Mouse (Mus musculus): ENCODE data around the gene Egr2.

Egr2 gene

DNA sequence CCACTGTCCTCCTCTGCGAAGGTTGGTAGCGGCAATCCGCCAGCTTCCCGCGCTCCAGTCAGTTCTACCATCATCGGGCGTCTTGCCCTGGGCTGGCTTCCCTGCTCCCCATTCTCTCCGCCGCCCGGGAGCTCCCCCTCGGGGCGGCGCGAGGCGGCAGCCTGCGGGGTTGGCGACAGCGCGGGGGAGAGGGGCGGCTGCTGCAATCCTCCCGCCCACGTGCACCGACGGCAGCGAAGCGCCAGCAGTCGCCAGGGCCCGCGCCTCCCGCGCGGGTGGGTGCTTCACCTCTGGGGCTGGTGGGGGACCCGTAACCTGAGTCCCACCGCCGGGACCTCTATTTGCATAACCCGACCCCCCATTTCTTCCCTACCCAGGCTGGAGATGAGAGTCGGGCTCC, at the start of gene Egr2:
Gene Egr2, plus strand, starts transcription at position 220 of the 400 bp plus-strand sequence.
- DNase-seq (ENCODE audit: low spot score in 2 of 2) = no peak

DNA sequence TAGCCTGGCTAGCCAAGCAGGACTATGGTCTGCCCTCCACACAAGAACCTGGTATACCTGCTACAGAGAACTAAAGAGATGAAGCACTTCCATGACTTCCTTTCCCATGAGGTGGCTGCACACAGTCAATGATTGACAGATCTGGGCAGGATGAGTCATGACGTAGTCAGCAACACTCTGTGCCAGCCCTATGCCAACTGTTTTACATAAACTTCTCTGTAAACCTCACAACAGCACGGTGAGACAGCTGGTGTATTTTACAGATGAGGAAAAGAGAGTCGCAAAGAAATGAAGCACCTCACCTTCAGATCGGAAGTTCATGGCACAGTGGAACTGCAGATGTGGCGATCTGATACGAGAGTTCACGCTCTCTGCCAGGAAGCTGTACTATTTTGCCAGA, 47.8 kb upstream of the Egr2 start:
- no peak for DNase-seq (ENCODE audit: low spot score in 2 of 2)

DNA sequence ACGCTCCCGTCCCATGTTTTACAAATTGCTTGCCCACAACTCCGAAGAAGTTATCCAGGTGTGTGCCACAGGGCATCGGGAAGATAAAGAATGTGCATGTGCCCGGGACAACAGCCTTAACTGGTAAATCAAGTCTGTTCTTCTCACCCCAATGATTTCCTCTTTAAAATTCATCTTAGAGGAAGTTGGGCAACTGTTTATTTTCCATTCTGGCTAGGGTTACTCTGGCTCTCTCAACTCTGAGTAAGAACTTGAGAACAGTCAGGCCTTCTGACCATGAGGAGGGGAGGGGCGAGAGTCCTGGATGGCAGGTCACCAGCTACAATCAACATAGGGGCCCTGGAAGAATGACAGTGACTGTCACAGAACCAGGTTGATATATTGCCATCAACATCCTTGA, 45.4 kb upstream of the Egr2 start:
- no peak for DNase-seq (ENCODE audit: low spot score in 2 of 2)

DNA sequence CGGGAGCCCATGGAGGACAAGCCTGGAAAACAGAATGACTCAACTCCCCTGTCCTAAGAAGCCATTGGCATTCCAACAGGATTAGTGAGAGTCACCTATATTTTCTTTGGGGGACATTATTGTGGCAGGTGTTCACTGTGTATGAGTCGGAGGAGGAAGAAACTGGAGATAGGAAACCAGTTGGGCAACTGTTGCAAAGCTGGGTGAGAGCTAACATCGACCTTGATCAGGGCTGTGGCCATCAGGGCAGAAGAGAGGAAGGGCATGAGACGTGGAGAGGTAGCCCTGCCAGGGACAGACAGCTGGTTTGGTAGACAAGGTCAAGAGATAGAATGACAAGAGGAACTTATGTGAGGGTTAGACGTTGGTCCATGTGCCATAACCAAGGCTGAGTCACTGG, 44.6 kb upstream of the Egr2 start:
- no peak for DNase-seq (ENCODE audit: low spot score in 2 of 2)

DNA sequence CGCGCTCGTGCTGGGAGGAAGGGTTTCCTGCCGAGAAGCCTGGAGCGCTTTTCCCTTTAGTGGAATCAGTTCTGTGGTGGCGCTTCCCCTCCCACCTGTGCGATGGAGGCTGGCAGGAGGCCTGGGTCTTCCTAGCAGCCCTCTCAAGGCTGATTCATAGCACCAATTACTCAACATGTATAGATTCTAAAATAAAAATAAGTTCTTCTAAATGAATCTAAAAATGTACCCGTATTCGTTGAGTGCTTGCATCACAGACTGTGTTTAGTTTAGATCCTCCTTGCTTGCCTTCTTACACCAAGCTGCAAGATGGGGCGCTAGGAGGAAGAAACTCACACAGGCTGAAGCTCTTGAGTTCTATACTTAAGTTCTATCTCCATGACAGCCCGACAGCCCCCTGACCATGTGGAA, 43.1 kb upstream of the Egr2 start:
- no peak for DNase-seq (ENCODE audit: low spot score in 2 of 2)

DNA sequence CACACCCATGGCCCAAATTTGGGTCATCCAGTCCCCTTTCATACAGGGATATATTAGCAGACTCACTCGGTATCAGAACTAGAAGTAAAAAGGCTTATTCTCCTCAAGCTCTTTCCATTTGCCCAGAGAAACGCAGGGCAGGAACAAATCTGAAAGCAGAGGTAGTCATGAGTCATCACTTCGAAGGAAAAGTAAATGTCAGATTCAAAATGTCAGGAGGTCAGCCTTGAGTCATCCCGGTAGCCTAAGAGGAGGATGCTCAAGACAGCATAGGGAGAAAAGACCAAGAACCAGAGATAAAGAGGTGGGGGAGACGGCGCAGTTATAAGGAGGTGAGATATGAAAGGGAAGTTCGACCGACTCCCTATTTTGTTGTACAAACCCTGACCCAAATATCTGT, 41.7 kb upstream of the Egr2 start:
- DNase-seq (ENCODE audit: low spot score in 2 of 2) = no peak

DNA sequence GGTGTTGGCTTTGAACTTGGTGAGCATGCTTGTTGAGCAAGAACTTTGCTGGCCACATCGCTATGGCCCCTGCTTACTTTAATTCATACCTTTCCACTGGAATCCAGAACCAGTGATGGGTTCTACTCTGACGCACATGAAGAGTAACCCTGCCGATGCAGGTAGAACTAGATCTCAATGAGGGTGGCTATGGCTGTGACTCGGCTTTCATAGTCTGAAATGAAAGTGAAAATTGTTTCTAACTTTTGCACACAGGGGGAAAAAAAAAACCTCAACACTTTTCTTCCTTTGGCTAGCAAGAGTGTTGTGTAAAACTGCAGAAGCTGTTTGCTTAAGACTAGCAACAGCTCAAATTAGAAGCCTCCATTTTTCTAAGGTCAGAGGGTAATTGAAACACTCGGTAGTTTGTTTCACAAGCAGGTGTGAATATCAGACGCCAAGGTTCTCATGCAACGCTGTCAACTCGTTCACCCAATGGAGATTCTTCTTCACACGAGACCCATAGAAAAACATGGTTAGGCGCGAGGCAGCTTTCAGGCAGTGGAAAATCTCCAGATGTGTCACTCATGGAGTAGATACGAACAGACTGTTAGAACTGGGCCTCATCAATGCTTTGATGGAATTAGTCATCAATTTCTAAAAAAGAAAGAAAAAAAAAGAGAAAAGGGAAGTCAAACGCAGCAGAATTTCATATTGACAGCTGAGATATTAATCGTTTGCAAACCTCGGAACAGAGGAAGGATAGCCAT, 38.0 kb upstream of the Egr2 start:
- DNase-seq (ENCODE audit: low spot score in 2 of 2) = no peak

DNA sequence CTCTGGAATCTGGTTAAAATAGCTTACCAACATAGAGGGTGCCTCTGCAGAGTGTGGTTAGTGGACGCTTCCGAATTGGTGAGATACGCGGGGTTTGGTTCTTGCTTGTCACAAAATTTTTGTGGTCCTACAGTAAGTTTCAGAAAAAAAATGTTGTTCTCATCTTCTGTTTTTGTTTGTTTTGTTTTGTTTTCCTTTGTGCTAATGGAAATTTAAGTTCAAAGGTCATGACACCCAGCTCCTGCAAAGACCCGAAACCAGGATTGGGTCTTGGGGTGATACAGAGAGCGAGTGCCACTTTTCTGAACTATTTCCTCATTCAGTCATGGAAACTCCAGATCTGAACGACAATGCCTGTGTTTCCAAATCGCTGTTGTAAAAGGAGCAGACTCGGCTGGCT, 37.3 kb upstream of the Egr2 start:
- no peak for DNase-seq (ENCODE audit: low spot score in 2 of 2)

DNA sequence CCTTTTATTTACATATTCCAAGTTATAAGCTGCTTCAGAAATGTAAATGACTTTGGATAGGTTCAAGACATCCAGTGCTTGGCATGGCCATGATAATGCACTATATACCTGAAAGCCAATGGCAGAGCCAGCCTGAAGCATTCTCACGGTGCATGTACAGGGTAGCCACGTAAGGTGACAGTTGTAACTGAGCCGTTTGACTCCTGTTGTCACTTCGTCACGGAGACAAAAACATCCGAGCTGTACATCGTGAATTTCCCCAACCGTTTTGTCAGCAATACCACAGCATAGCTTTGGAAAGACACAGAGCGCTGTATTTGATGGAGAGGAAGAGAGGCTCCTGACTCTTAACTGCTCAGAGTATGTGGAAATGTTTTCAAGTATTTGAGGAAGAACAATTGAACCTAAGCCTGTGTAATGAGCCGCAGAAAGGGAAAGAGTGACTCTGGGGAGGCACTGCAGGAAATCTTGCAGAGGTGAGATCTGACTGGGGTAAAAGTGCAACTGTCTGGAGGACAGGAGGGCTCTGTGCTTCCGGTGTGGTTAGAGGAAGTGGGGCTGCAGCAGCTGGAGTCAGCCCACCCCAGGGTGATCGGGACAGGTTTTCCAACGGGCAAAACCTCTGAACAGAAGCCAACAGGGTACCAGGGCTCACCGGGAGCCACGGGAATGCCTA, 31.8 kb upstream of the Egr2 start:
- DNase-seq (ENCODE audit: low spot score in 2 of 2) = no peak

DNA sequence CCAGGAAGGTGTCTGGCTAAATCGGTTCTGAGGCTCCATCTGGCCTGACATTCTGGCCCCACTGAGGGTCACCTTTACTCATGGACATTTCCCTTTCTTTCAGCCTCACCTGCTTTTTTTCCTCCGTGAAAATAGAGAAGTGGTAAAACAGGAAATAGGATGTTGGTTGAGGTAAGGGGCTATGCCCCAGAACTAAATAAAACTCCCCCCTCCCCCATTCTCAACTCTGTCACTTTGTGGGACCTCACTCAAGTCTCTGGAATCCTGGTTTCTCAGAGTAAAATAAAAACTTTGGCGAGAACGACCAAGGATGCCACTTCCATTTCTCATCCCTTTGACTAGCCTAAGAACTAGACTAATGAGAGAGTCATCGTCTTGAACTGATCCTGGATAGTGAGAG, 31.2 kb upstream of the Egr2 start:
- DNase-seq (ENCODE audit: low spot score in 2 of 2) = no peak

DNA sequence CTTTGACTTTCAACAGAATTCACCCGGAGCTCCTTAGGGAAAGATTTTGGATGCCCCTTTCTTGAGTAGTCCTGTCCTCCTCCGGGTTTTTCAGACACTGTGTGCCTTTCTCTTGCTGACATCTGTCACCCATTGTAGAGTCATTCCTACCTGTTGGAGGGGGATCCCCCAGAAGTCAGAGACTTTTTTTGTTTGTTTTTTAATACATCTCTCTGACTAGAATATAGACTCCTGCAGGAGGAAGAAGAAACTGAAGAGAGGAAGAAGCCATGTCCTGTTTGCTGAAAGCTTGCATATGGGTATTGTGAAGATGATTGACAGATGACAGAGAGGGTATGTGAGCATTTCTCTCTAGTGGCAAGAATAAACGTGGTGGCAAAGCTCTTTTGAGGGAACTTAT, 30.0 kb upstream of the Egr2 start:
- no peak for DNase-seq (ENCODE audit: low spot score in 2 of 2)

DNA sequence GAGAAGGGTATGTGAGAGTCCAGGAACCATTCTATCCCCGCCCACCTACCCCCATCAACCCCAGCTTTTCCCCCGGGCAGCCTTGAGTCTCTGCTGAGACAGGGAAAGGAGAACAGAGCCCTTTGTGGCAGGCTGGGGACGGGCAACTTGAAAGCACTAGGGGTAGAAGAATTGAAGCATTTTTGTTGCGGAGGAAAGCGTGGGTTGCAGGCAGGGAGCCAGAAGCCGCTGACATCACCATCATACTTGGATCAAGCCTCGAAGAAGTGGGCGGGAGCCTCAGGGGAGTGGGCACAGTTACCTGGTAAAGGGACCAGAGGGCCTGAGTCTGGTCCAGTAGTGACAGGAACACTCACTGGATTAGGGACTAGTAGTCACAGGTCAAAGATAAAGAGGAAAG, 23.1 kb upstream of the Egr2 start:
- no peak for DNase-seq (ENCODE audit: low spot score in 2 of 2)

DNA sequence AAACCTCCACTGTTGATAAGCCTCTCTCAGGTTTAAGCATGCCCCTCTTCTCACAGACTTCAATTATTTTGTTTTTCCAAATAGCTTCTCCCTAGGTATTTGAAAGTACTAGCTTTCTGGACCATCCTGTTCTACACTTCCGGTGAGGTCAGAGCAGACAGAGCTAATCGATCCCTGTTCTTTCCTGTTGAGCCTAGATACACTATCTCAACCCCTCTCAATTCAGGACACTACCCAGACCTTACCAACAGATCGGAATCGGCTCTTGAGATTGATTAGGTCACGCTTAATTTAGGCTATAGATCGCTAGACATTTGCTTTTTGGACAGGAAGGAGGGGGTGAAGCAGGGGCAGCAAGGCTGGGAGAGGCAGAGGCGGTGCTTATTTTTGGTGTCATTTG, 22.4 kb upstream of the Egr2 start:
- DNase-seq (ENCODE audit: low spot score in 2 of 2) = no peak

DNA sequence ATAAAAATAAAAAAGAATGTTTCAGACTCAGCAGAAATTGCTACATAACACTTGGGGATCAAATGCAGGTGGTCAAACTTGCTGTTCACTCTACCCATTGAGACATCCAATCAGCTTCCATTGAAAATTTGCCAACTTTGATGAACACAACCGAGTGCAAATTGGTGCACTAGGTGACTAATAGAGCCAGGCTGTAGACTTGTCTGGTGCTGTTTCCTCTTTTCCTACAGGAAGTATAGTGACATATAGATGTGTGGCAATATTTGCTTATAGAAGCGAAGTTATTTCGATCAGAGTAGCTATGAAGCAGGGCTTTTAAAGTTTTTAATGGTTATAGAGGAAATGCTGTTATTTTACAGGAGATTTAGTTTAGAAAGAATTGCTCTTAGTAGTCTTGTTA, 16.5 kb upstream of the Egr2 start:
- no peak for DNase-seq (ENCODE audit: low spot score in 2 of 2)

DNA sequence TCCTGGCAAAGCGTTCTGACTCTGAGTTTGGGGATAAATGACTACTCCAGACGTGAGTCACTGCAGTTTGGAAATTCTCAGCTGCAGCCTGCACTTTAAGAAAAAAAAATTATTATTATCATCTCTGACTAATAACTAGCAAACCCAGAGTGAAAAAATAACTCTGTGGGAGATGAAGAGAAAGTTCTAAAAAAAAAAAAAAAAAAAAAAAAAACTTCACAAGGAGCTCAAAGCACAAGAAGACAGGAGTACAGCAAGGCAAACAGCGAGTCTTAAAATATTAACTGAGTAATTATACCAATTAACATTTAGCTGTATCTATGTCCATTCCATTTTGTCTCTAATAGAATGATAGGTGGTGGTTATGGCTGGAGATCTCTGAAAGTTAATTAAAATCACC, 11.1 kb upstream of the Egr2 start:
- no peak for DNase-seq (ENCODE audit: low spot score in 2 of 2)

DNA sequence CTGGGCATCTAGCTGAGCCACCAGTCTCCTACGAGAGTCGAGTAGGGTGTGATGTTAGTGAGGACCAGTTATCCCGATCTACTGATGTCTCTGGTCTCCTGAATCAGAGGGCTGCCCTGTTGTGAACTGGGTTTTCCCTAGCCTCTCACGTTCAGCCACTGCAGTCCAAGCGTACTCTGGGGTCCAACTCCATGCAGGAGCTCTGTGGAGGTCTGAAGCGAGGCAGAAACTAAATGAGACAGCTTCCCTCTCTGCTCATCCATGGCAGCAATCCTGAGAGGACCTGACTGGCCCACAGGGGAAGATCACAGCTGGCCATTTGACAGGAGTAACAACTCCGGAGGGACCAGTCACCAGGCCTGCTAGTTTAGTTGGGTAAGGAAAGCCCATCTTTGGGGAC, 10.6 kb upstream of the Egr2 start:
- DNase-seq (ENCODE audit: low spot score in 2 of 2) = no peak

DNA sequence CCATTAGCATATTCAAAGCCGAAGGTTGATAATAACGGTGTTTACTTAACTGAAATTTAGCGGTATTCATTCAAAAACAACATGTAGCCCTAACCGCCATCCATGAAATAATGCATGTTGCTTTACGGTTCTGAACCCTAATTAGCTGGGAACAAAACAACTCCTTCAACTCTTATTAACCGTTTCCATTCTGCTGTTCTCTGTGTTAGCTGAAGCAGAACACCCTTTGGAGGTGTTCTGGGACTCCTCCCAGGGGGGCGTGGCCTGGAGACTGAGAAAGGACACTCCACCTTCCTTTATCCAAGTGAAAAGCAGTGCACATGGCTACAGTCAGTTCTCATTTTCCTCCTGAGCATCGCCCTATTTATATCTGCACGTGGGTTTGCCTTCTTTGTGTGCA, 8.8 kb upstream of the Egr2 start:
- DNase-seq (ENCODE audit: low spot score in 2 of 2) = no peak

DNA sequence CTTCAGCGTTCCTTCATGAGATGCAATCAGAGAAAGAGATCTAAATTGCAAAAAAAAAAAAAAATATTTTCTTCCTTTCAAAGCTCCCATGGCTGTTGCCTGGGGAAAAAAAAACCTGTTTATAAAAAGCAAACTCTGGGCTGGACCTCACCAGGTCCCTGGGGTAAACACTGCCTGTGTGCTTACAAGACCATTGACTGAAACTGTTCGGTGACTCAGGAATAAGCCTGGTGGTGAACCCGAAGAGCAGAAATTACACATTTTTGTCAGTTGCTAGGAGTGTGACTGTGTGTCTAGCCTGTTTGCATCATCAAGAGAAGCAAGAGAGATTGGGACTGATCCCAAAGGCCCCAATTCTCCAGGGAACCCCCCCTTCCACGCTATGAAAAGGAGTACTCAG, 5.5 kb upstream of the Egr2 start:
- DNase-seq (ENCODE audit: low spot score in 2 of 2) = no peak

DNA sequence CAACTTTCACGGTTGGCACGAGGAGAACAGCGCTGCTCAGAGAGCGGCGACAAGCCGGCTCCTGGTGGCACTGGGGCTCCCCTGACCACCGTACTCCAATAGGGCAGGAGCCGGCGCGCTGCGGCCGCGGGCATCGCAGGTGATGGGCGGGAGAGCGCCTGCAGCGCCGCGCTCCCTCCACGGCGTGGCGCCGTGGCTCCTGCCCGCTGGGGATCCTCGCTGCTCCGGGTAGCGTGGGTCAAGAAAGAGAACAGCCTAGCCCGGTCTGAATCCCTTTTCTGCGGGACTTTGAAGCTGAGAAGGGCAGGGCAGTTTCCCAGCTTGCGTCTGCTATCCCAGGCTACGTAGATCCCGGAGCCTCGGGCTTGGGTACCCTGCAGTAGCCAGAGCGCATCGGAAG, 697 bp downstream of the Egr2 start:
- DNase-seq (ENCODE audit: low spot score in 2 of 2) = peak; percentile 70 to 74

DNA sequence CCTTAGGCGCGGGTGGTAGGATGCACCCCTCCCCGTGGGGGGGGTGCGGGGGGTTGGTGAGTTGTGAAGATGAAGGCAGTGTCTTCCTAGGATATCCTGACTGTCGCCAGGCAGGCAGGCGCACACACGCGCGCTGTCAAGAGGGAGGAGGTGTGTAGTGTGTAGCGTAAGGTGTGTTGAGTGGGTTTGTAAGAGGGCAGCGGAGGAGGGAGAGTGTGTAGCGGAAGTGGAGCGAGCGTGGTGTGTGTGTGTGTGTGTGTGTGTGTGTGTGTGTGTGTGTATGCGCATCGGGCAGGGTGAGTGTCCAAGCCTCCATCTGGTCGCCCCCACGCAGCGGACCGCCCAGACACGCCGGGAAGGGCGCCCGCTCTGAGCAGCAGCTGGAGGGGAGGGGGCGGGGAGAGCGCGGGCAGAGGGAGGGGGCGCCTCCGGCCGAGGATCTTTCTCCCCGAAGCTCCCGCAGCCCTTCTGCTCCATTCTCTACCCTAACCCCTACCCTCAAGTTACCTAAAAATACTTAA, 1.4 kb downstream of the Egr2 start:
- DNase-seq (ENCODE audit: low spot score in 2 of 2) = peak; percentile 15 to 30

DNA sequence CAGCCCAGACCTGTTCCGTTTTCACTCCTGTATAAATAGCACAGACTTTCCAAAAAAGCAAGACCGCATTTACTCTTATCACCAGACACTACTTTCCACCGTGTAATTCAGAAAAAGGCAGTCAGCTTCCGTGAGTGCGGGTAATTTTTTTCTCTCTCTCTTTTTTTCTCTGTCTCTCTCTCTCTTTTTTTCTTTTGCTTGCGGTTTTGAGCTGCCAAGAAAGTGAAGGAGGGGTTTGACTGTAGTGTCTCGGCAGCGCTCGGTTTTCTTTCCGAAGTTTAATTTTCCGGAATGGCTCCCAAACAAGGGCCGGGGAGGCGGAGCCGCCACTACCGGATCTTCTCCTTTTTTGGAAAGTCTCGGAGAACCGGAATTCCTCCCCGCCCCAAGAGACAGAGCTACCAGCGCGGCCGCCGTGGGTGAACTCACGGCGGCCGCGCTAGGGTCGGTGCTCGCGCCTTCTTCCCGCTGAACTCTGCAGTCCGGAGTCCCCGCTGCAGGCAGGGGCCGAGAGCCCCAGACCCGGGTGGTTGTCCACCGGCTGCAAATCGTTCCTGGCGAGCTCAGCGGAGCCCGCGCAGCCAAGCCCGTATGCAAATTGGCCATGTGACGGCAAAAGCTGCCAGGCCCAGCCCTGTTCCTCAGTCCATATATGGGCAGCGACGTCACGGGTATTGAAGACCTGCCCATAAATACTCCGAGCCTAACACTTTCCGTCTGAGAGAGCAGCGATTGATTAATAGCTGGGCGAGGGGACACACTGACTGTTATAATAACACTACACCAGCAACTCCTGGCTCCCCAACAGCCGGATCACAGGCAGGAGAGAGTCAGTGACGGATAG, 2.1 kb downstream of the Egr2 start:
- DNase-seq (ENCODE audit: low spot score in 2 of 2) = peak; percentile 87 to 91

DNA sequence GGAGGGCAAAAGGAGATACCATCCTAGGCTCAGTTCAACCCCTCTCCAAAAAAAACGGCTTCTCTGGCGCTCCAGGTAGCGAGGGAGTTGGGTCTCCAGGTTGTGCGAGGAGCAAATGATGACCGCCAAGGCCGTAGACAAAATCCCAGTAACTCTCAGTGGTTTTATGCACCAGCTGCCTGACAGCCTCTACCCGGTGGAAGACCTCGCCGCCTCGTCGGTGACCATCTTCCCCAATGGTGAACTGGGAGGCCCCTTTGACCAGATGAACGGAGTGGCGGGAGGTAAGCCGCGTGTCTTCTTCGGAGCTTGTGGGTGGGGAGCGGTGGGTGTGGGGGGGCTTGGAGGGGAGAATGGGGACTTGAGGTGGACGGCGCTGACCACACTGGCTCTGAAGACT, 2.8 kb downstream of the Egr2 start:
- no peak for DNase-seq (ENCODE audit: low spot score in 2 of 2)
